Mouse (Mus musculus): ENCODE measurements at regions not wholly inside any gene's neighbourhood (a gene's known extent, or its start where the extent isn't known, plus 50 kb on each side); places are given as distances from the start of the nearest gene placed in this dataset.

DNA sequence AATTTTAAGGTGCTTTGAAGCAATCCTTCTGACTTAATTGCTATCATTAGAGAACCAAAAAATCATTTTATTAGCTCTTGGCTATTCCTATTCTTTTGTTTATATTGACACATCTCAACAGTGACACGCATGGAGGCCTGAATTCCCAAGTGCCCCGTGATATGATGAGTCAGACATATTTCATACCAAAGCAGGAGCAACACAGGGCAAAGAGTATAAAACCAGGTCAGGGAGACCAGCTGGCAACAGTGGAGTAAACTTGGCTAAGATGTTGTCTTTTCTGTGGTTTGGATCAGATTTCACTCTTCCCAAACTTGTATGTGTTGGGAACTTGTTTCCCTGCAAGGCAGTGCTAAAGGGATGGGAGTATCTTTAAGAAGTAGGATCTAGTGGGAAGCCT lies 500.6 kb upstream of the Camk1g start:
- DNase-seq: no peak
- intact Hi-C loops (cut with DNase I; ENCODE audit: low total_unique reads): no loop called here

DNA sequence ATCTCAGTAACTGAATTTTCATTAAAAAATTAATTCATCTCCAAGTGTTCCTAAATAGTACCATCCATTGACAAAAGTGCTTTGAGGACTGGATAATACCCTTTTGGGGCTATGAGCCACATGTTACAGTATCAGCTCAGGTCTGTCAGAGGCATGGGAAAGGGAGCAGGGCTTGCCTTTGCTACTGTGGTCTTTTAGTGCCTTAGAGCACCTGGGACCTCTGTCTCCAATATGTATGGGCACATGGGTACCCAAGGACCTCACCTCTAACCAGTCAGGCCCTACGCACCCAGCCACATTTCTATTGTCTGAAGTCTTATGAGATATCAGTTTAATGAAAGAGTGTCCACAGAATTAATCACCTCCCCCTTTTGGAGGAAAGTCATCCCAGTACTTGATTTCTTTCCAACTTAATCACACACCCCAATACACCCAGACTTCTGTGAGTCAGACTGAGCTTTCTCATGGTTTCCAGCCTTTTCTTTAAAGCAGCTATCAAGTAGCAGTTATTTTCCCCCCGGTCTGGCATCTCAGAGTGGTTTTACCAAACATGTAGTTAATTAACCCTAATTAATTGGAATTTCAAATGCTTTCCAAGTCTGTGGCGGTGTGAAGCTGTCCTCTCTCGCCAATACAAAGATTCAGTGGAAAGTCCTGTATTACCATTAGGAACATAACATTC lies 498.7 kb upstream of the Camk1g start:
- intact Hi-C loops (cut with DNase I; ENCODE audit: low total_unique reads): no loop called here
- no peak for DNase-seq

DNA sequence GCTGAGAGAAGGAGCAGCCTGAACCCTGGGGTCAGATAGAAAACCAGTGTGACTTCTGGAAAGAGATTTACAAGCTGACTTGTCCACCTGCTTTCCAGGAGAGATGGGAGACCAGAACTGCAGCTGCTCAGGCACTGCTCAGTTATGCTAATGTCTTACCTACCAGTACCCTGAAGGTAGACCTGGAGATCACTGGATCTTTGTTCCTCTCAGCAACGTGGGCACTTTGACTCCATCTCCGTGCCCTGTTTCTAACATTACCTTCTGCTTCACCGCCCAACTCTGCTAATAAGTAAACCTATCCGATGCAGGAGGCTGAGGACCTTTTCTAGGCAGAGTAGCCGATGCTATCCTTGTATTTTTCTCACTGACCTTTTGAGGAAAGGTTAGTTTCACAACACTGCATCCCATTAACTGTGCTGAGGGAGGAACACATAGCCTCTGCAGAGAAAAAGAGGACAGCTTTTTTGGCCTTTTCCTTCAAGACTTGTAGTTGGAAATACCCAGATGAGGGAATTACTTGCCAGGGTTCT lies 490.7 kb upstream of the Camk1g start:
- DNase-seq: no peak
- intact Hi-C loops (cut with DNase I; ENCODE audit: low total_unique reads): no loop called here

DNA sequence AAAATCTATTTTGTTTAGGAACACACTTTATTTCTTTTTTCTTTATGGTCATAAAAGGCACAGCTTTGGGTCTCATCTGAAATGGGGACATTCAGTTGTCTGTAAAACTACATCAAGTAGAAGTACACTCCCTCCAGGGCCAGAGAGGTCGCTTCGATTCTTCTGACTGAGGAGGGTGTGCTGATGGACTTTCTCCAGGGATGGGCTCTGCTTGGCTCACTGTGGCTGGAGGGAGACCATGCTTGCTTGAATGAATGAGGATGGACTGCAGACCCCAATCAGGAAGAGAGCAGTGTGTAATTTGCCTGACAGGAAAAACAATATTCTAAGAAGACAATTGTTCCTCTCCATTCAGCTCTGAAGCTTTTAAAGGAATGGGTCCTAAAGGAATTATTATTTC lies 490.3 kb upstream of the Camk1g start:
- intact Hi-C loops (cut with DNase I; ENCODE audit: low total_unique reads): no loop called here
- no peak for DNase-seq

DNA sequence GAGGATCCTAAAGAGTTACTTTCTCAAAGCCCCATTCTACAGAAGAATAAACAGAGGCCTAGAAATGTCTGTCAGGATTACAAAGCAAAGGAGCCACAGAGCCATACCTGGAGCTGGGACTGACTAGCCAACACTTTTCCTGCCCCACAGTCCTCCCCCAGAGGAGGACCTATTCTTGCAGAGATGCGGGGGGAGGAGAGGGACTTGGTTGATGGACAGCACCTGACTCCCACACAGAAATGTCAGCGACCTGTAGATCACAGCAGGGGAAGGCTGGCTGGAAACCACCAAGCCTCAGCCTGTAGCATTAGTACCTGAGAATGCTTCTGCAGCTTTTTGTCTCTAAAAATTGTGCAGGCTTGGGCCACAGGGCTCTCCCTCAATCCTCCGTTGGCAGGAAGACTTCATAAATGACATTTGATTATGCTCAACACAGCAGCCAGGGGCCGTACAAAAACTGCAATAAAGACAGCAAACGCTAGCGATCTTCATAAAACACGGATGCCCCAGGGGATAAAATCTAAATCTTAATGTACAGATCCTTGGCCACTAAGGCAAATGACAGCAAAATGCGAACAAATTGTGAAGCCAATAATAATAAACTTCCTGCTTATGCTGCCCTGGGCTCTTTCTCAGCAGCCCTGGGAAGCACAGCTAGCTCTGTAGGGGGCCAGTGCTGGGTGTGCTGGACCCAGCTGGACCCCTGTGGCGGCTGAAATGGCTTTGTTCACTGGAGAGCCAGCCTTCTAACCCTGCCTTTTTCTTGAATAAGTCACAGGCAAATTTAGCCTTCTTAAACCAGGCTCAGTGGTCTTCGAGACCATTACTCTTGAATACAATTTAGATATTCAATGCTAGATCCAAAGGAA lies 489.4 kb upstream of the Camk1g start:
- no peak for DNase-seq
- intact Hi-C loops (cut with DNase I; ENCODE audit: low total_unique reads): no loop called here

DNA sequence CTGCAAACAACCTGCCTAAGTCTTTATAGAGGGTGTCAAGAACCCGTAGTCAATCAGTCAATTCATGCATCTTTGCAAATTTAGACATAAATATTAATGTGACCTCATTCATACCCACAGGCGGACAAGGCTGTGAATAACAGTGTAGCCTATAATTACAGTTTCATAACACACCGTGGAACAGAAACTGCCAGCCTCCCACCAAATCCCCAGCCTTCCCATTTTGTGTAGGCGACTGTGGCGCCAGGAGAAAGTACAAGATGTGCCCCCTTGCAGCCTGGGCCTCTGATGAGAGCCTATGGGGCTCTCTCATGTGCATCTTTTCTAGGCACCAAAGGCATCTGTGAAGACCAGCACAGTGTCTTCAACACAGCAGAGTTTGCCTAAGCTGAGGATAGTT lies 477.8 kb upstream of the Camk1g start:
- intact Hi-C loops (cut with DNase I; ENCODE audit: low total_unique reads): no loop called here
- no peak for DNase-seq

DNA sequence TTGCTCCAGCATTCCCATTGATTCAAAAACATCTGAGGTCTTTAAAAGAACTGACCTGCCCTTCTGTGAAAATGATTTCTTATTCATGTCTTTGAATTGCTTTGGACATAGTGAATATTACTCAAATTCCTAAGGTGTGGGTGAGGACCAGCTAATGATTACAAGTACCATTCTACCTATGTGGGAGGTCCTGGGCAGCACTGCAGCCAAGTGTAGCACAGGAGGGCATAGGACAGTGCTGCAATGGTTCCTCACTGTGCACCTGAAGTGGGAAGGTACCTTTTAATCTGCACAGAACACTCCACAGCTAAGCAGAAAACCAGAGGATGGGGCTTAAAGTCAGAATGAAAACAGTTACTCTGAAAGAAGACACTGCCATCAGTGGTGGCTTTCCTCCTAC lies 474.8 kb upstream of the Camk1g start:
- intact Hi-C loops (cut with DNase I; ENCODE audit: low total_unique reads): no loop called here
- no peak for DNase-seq

DNA sequence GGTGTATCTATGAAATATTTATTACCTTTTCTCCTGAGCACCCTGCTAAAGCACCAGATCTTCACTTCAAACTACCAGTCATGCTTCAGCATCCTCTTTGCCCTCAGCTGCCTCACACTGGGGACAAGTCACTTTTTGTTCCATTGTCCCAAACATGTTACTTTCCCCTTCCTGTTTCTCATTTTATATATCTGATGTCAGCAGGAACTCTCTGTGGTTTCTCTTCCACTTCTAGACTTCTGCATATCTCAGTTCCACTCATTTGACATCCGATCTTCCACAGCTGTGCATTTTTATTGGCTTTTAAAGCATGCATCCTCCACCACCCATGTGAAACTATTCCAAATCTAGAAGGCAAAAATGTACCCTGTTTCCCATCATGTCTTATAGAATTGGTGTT lies 474.4 kb upstream of the Camk1g start:
- no peak for DNase-seq
- intact Hi-C loops (cut with DNase I; ENCODE audit: low total_unique reads): no loop called here

DNA sequence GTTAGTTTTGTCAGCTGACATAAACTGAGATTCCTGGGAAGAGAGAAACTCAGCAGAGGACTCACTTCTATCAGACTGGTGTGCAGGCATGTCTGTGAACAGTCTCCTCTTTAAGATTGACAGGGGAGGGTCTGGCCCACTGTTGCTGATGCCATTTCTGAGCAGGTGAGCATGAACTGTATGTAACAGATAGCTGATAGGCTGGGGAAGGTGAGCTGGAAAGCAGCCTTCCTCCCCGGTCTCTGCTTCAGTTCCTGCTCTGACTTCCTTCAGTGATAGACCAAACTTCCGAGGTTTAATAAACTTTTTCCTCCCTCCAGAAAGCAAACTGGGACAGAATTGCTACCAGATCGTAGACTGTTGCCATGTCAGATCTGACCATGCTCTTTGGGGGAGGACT lies 430.9 kb upstream of the Camk1g start:
- intact Hi-C loops (cut with DNase I; ENCODE audit: low total_unique reads): no loop called here
- no peak for DNase-seq

DNA sequence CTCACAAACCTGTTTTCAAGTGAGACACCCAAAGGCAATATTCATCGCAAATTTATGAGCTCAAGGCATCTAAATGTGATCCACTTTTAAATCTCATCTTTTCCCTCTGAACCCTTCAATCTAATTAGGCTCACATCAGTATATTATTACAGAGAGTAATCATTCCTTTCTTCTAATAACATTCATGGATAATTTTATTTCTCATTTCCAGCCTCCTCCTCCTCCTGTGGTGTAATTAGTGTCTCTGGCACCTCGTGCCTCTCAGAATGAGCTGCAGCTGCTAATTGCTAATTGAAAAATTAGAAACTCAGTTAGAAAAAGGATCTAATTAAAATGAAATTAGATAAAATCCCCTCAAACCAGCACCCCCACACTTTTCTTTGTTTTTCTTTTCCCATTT lies 420.5 kb upstream of the Camk1g start:
- DNase-seq: no peak
- intact Hi-C loops (cut with DNase I; ENCODE audit: low total_unique reads): no loop called here

DNA sequence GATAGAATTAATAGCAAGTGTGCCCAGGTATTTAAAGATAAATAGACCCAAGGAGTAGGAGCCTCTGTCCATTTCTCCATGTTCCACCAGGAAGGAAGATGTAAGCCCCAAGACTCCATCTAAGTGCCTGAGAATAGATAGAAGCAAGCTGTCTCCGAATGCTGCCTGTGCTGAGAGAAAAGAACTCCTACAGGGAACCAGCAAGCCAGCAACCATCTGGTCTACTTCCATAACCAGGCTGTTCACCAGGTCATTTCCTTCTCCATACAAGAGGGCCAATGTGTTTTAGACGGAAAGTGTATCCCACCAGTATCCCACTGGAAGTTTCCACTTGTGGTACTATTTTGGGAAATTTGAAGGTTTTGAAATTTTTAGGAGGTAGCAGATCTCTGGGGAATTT lies 418.4 kb upstream of the Camk1g start:
- DNase-seq: no peak
- intact Hi-C loops (cut with DNase I; ENCODE audit: low total_unique reads): no loop called here

DNA sequence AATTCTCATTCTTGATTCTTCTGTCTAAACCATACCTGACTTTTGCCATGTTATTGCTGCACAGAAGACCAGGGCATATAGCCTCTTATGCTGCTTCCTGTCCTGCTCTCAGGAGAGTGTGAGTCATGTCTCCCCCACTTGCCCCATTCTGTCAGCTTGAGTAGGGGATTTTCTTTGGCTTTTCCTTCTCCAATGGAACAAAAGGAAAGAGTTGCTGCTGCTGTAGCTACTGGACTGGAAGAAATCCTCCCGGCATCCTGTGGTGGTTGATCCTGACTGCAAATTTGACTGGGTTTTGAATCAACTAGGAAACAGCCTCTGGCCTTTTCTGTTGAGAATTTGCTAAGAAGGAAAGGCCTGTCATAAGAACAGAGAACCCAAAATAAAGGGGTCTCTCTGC lies 417.3 kb upstream of the Camk1g start:
- no peak for DNase-seq
- intact Hi-C loops (cut with DNase I; ENCODE audit: low total_unique reads): no loop called here

DNA sequence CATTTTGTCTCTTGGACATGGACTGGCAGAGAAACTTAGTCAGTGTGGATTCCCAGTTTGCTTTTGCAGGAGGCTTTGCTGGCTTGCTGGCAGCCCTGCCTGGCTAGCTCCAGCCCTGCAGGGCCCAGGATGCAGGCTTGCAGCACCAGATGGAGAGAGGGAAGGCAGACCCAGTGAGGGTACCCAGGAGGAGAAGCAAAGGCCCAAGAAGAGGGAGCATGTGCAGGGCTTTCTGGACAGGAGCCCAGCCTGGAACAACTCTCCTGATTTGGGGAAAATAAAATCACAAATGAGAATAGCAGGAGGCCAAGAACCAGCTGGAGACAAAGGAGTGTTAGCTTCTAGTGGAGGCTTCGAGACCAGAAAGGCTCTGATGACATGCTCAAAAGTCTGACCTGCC lies 414.9 kb upstream of the Camk1g start:
- DNase-seq: peak; percentile 6
- intact Hi-C loops (cut with DNase I; ENCODE audit: low total_unique reads): no loop called here

DNA sequence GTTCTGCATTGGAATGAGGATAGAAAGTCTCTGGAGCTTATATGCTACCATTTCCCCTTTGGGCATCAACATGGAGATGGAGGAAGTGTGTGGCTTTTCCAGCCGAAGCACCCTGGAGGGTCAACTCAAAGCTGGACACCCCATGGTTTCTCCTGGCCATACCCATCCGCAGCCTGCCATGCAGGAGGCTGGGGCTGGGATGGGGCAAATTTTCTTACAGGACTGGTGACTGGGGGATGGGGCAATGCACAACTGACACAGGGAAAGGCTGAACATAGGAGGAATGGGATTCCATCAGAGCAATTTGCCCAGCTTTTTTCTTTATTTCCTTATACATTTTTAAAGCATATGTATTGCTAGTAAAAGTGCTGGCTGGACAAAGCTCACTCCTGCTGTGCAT lies 414.4 kb upstream of the Camk1g start:
- intact Hi-C loops (cut with DNase I; ENCODE audit: low total_unique reads): no loop called here
- DNase-seq: no peak

DNA sequence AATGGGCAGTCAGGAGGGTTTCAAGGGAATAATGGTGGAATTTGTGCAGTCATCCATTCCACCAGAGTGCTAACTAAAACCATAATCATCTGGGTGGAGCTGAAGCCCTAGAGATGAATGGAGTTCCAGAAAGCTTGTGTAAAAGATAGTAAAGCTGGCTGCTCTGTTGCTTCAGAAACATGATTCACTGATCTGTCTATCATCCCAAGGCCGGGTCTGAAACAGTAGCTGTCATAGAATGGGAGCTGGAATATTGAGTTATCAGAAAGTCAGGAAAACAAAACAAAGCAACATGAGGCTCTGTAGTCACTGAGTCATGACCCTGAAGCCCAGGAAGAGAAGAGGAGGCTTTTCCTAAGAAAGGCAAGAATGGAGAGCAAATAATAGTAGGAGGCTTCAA lies 408.1 kb upstream of the Camk1g start:
- no peak for DNase-seq
- intact Hi-C loops (cut with DNase I; ENCODE audit: low total_unique reads): no loop called here

DNA sequence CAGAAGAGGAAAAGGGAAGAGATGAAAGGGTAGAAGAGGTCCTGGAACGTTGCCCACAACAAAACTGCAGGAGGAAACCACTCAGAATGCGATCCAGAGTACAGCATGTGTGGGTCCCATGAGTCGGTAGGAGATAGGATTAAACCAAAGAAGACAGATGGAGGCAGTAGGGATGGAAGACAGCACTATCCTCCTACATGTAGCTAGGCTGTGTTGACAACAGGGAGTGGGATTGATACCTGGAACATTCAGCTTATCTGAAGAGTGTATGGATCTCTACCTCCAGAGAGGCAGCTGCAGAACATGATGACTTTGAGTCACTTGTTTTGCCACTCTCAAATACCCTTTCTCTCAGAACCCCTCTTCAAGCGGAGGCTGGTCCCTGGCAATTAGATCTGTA lies 399.4 kb upstream of the Camk1g start:
- intact Hi-C loops (cut with DNase I; ENCODE audit: low total_unique reads): no loop called here

DNA sequence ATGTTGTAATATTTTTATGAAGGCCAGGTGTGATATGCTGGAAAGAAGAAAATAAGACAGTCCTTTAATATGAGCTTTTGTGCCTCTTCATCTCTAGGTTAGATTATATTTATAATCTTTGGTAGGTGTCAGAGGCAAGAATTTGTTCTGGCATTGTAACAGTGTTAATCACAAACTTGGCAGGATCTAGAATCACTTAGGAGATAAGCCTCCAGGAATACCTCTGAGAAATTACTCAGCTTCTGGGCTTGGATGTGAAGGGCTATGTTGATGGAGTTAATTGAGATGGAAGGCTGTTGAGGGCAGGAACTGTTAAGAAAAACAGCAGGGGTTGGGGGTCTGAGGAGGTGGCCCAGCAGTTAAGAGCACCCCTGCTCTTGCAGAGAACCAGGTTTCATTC lies 394.0 kb upstream of the Camk1g start:
- intact Hi-C loops (cut with DNase I; ENCODE audit: low total_unique reads): no loop called here
- DNase-seq: no peak

More for the DNA sequence above, 399.4 kb upstream of the Camk1g start:
- no peak for DNase-seq

DNA sequence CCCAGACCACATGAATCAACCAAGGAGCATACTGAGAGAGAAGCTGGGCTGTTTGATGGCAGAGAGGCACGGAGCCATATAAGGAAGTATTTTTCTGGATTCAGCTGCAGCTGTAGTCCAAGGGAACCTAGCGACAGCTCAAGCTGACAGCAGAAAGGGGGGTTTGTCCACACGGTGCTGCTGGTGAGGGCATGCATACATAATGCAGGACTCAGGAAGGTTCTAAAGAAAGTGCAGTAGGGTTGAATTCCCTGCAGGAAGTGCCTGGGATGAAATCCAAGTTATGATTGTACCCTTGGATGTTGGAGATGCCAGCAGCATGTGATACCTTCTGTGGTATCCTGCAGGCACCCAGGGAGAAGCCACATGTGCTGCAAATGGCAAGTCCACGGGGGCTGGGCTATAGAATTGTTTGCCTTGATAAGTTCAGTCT lies 381.7 kb upstream of the Camk1g start:
- DNase-seq: no peak
- intact Hi-C loops (cut with DNase I; ENCODE audit: low total_unique reads): no loop called here

DNA sequence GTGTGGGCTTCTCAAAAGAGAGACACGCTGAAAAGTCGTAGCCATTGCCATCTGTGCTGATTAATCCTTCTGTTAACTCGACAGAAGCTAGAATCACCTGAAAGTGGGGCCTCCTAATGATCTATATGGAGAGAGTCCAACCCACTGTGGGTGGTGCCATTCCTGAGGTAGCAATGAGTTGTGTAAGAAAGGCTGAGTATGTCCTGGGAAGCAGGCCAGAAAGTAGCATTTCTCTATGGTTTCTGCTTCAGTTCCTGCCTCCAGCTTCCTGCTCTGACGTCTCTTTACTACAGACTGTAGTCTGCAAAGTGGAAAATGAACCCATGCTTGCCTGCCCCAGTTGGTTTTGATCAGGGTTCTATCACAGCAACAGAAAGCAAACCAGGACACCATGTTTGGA lies 380.8 kb upstream of the Camk1g start:
- intact Hi-C loops (cut with DNase I; ENCODE audit: low total_unique reads): no loop called here
- no peak for DNase-seq

DNA sequence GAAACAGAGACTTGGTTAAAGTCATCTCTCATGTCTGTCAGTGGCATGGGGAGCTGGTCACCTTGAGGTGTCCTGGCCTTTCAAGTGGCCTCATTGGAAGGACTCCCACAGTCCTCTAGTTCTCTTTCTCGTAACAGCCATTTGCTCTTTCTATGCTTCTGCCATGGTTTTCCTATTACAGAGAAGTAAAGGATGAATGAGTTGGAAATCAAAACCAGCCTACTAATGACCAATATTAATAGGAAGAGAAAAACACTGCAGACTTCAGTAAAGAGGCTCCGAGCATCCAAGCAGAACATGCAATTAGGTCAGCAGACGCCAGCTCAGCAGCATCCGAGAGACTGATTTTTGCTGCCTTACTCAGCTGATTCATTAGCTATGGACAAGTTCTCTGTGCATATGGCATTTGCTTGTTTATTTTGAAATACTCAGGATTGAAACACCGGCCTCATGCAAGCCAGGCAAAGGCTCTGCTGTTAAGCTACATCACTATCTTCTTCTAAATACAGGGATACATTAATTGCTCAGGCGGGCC lies 377.4 kb upstream of the Camk1g start:
- DNase-seq: no peak
- intact Hi-C loops (cut with DNase I; ENCODE audit: low total_unique reads): no loop called here

DNA sequence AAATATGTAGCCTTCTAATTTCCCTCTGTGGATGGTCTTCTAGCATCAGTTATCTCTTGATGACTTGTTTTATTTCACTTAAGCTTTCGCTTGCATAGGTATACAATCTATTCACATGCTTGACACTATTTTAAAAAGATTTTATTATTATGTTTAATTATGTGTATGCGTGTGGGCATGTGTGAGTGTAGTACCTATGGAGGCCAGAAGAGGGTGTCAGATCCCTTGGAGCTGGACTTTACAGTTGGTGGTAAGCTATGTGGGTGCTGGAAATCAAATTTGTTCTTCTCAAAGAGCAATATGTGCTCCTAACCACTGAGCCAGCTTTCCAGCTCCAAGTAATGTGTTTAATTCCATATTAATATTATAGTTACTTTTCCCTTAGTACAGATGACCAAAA lies 372.6 kb upstream of the Camk1g start:
- intact Hi-C loops (cut with DNase I; ENCODE audit: low total_unique reads): no loop called here
- no peak for DNase-seq

Measured in gastrocnemius, postnatal 14 days (tissue).